Mouse (Mus musculus) intestine, embryonic 14.5 days (tissue): ENCODE measurements around the gene Oaz1. TPM values are rescaled to one million over a fixed set of nuclear protein-coding genes. Genes with fewer than 3 reads are reported as not detected.

Source experiments
- ATAC-seq: fragments of 200-750 bp; cut with Nextera tagmentation; replicated peaks from 2 replicates; pipeline ENCODE4 v1.8.0; 2017; ENCODE audit warnings: low read depth, moderate number of reproducible peaks, moderate TSS enrichment, moderate library complexity; ENCODE audit not compliant: low FRiP score, low TSS enrichment
- DNase-seq: peaks from one replicate; pipeline ENCODE4 v3.0.0-alpha.2; 2018; ENCODE audit warnings: low spot score
- H3K27ac ChIP-seq: fragments of 300-500 bp; sonication (generic); 2 replicates; pipeline ENCODE4 v1.5.1; 2014; ENCODE audit warnings: low read depth, mild to moderate bottlenecking, control low read depth
- H3K27me3 ChIP-seq: fragments of 300-500 bp; sonication (generic); replicated peaks from 2 replicates; pipeline ENCODE4 v1.6.1; 2014; ENCODE audit warnings: low read length, control low read depth; ENCODE audit not compliant: control insufficient read depth, insufficient read depth
- H3K36me3 ChIP-seq: fragments of 300-500 bp; sonication (generic); 2 replicates; pipeline ENCODE4 v1.6.1; 2014; ENCODE audit warnings: low read length, control low read depth; ENCODE audit not compliant: control insufficient read depth, insufficient read depth
- H3K4me1 ChIP-seq: fragments of 300-500 bp; sonication (generic); replicated peaks from 2 replicates; pipeline ENCODE4 v1.6.1; 2014; ENCODE audit warnings: low read length, control low read depth, mixed read lengths; ENCODE audit not compliant: control insufficient read depth, insufficient read depth
- H3K4me2 ChIP-seq: fragments of 300-500 bp; sonication (generic); 2 replicates; pipeline ENCODE4 v1.6.1; 2014; ENCODE audit warnings: low read length
- H3K4me3 ChIP-seq: fragments of 300-500 bp; sonication (generic); 2 replicates; pipeline ENCODE4 v1.5.1; 2014; ENCODE audit warnings: low read depth, low read length, control low read depth, mixed read lengths
- H3K9ac ChIP-seq: fragments of 300-500 bp; sonication (generic); 2 replicates; pipeline ENCODE4 v1.6.1; 2014; ENCODE audit warnings: mild to moderate bottlenecking, low read length
- H3K9me3 ChIP-seq: fragments of 300-500 bp; sonication (generic); 2 replicates; pipeline ENCODE4 v1.6.1; 2016; ENCODE audit warnings: low read length, control low read depth; ENCODE audit not compliant: control insufficient read depth
- WGBS: fragments of 180-500 bp; shearing (Covaris S2); extraction: QIAGEN DNeasy Blood & Tissue Kit; methylation state at CpG from one replicate; pipeline ENCODE4 v1.1.7; 2014; 5-methylcytosine and 5-hydroxymethylcytosine counted together
- microRNA counts: library from miRNA; unstranded; fragments of <30 nt; microRNA quantifications from one replicate; lab custom pipeline; 2016
- microRNA-seq: library from miRNA; unstranded; fragments of <30 nt; microRNA quantifications from one replicate; pipeline ENCODE4, GENCODE M21; 2016
- polyA plus RNA-seq: library from polyadenylated mRNA; unstranded; fragments of >200 nt; fragmentation: Nextera tagmentation; extraction: Ambion mirVana; gene quantifications from 2 replicates; pipeline ENCODE4 v1.2.1, GENCODE M21; 2014

Oaz1 gene
- polyA plus RNA-seq, 1 experiment from 2014 or later, result 1,692 TPM

GRCm38 (mm10) chr10:80876594-80876993, 50.1 kb downstream of the Oaz1 start:
- 17% methylated on average over 3 of the region's 3 CpGs for WGBS
- Histone ChIP-seq H3K9me3 (no peaks in the 10 kb centered on the region), H3K4me3 (no peak overlapping the region), H3K9ac (no peak overlapping the region), H3K4me2 (no peak overlapping the region), H3K4me1 (no peaks in the 10 kb centered on the region), H3K36me3 (no peaks in the 10 kb centered on the region), H3K27me3 (0 out of 2 replicates have a peak, but pooled peaks cover 6% of the 10 kb centered on the region), H3K27ac (no peak overlapping the region)
- ATAC-seq (no peak), DNase-seq (no peak)

MicroRNA genes within 50 kb of the gene (microRNA counts, 519-probe panel; counts per million panel counts)
- not detected for microRNA mmu-miR-1982 (lab: Ali Mortazavi, UCI)

Small RNAs within 50 kb of the gene (microRNA-seq; reads per million reads assigned to microRNA genes)
- gene Mir1982, result 4.7 reads per million, percentile 33 among the genes with 10 or more reads in this experiment

Other genes with a start within 250 kb of the Oaz1 start
- 9.7 and 12.1 TPM in 2 replicates for gene Klf16, start 249.3 kb upstream of the Oaz1 start, polyA plus RNA-seq
- gene Abhd17a, start 236.3 kb upstream of the Oaz1 start, polyA plus RNA-seq, result 99.4 and 114 TPM in 2 replicates
- gene Scamp4, start 223.8 kb upstream of the Oaz1 start, polyA plus RNA-seq, result 108 and 111 TPM in 2 replicates
- gene Adat3, start 223.8 kb upstream of the Oaz1 start, polyA plus RNA-seq, result 9.2 and 10.1 TPM in 2 replicates
- gene Gm49322, start 220.6 kb upstream of the Oaz1 start, polyA plus RNA-seq, result 3.0 and 3.1 TPM in 2 replicates
- gene Csnk1g2, start 203.8 kb upstream of the Oaz1 start, polyA plus RNA-seq, result 66.5 and 116 TPM in 2 replicates
- gene Btbd2, start 169.6 kb upstream of the Oaz1 start, polyA plus RNA-seq, result 55.8 and 73.1 TPM in 2 replicates
- 68.2 and 71.1 TPM in 2 replicates for gene Mknk2, start 148.5 kb upstream of the Oaz1 start, polyA plus RNA-seq
- gene Mob3a, start 124.7 kb upstream of the Oaz1 start, polyA plus RNA-seq, result 38.6 and 47.1 TPM in 2 replicates
- gene Izumo4, start 124.5 kb upstream of the Oaz1 start, polyA plus RNA-seq, result 15.5 and 15.9 TPM in 2 replicates
- 74.1 and 77.4 TPM in 2 replicates for gene Ap3d1, start 84.4 kb upstream of the Oaz1 start, polyA plus RNA-seq
- gene Dot1l, start 71.5 kb upstream of the Oaz1 start, polyA plus RNA-seq, result 21.1 and 22.7 TPM in 2 replicates
- 85.4 and 89.3 TPM in 2 replicates for gene Sf3a2, start 28.5 kb upstream of the Oaz1 start, polyA plus RNA-seq
- 125 TPM in 2 replicates for gene Plekhj1, start 28.0 kb upstream of the Oaz1 start, polyA plus RNA-seq
- 0.11 TPM in 1 of 2 replicates, not detected in the other for gene Amh, start 21.4 kb upstream of the Oaz1 start, polyA plus RNA-seq
- gene Jsrp1, start 13.2 kb upstream of the Oaz1 start, polyA plus RNA-seq, result 0.83 and 0.95 TPM in 2 replicates
- 0.07 and 0.20 TPM in 2 replicates for gene Lingo3, start 17.4 kb downstream of the Oaz1 start, polyA plus RNA-seq
- gene Lsm7, start 28.6 kb downstream of the Oaz1 start, polyA plus RNA-seq, result 406 and 412 TPM in 2 replicates
- 27.0 and 30.6 TPM in 2 replicates for gene Sppl2b, start 28.6 kb downstream of the Oaz1 start, polyA plus RNA-seq
- gene Tmprss9, start 45.2 kb downstream of the Oaz1 start, polyA plus RNA-seq, result 0.04 TPM in 1 of 2 replicates, not detected in the other
- 392 and 393 TPM in 2 replicates for gene Timm13, start 74.3 kb downstream of the Oaz1 start, polyA plus RNA-seq
- 15.5 and 18.3 TPM in 2 replicates for gene Lmnb2, start 91.6 kb downstream of the Oaz1 start, polyA plus RNA-seq
- gene Gadd45b, start 103.4 kb downstream of the Oaz1 start, polyA plus RNA-seq, result 18.2 and 21.2 TPM in 2 replicates
- gene Gng7, start 188.3 kb downstream of the Oaz1 start, polyA plus RNA-seq, result 4.7 and 4.8 TPM in 2 replicates
- 0.65 and 1.0 TPM in 2 replicates for gene Diras1, start 199.0 kb downstream of the Oaz1 start, polyA plus RNA-seq
- 13.1 and 13.7 TPM in 2 replicates for gene Slc39a3, start 210.8 kb downstream of the Oaz1 start, polyA plus RNA-seq
- gene Sgta, start 233.5 kb downstream of the Oaz1 start, polyA plus RNA-seq, result 171 and 181 TPM in 2 replicates
- gene Thop1, start 243.4 kb downstream of the Oaz1 start, polyA plus RNA-seq, result 53.2 and 54.1 TPM in 2 replicates